Mouse (Mus musculus): ENCODE measurements at regions not wholly inside any gene's neighbourhood (a gene's known extent, or its start where the extent isn't known, plus 50 kb on each side); places are given as distances from the start of the nearest gene placed in this dataset.

DNA sequence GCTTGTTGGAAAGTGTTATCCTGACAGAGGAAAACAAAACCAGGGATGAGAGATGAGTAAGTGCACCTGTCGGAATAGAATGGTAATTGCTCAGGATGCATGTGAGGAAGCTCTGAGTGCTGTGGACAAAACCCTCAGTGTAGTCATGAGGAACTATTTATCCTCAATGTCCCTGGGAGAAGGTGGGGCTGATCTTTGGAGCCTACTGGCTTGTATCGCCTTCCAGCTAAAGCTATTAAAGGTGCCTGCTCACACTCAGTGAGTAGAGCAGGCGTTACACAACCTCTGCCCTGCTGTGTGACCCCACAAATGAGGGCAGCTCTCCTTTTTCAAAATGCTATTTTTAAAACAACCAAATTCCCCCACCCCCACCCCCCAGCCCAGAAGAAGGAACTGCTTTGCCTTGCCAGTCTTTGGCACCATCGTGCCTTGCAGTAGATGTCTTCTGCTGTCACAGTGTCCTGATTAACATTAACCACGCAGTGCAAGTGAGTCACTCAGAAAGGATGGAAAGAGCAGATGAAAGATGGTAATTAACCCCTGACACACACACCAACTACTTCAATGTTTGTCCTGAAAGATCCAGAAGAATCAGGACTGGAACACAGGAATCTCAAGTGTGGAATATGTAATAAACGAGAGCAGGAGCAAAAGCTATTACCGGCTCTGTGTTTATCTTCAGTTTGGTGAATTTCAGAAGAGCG is 440.8 kb upstream of the Tnp1 start:
- no peak for DNase-seq (ENCODE audit: low read depth, low spot score)

GRCm38 (mm10) chr1:73444216-73444890 is 428.6 kb upstream of the Tnp1 start:
- no peak for DNase-seq (ENCODE audit: low read depth, low spot score)

- peak; percentile 56 for DNase-seq (ENCODE audit: low read depth, low spot score)
These were observed 422.7 kb upstream of the Tnp1 start for GRCm38 (mm10) chr1:73438385-73438784.

GRCm38 (mm10) chr1:73428101-73428500 is 412.4 kb upstream of the Tnp1 start:
- DNase-seq (ENCODE audit: low read depth, low spot score) = no peak

GRCm38 (mm10) chr1:73425049-73425448 is 409.3 kb upstream of the Tnp1 start:
- peak; percentile 54 for DNase-seq (ENCODE audit: low read depth, low spot score)

- no peak for DNase-seq (ENCODE audit: low read depth, low spot score)
These were observed 402.5 kb upstream of the Tnp1 start for GRCm38 (mm10) chr1:73418196-73418595.

DNA sequence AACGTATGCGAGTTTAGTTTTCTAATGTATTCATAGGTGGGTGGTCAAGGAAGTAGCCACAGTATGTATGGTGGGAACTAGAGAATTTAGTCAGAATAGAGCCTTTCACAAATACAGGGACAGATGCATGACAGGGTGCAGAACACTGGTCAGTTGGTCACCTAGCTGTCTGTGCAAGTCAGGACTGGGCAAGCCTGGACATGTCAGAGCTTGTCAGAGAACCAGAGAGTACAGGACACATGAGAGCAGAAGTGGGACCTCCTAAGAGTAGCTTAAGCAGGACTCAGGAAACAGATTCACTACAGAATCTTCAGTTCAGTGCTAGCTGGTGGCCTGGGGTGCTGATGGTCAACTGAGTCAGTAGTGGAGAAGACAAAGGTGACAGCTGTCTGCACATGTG is 395.7 kb upstream of the Tnp1 start:
- DNase-seq (ENCODE audit: low read depth, low spot score) = no peak

DNA sequence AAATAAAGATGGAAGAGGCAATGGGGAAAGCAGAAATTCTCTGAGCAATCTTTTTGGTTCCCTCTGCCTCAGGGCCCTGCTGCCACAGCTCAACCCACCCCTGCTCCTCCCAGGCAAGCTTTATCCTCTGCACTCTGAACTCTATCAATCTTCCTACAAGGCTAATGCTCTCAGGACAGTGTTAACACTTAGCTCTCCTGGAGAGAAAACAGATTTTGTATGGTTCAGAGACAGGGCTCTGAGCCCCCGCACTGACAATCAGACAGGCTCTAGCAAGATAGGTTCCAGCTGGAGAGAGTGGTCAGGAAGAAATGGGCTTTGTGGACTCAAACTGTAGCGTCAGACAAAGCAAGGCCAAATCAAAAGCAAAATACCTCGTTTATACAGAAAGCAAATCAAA is 383.5 kb upstream of the Tnp1 start:
- peak; percentile 63 for DNase-seq (ENCODE audit: low read depth, low spot score)

DNA sequence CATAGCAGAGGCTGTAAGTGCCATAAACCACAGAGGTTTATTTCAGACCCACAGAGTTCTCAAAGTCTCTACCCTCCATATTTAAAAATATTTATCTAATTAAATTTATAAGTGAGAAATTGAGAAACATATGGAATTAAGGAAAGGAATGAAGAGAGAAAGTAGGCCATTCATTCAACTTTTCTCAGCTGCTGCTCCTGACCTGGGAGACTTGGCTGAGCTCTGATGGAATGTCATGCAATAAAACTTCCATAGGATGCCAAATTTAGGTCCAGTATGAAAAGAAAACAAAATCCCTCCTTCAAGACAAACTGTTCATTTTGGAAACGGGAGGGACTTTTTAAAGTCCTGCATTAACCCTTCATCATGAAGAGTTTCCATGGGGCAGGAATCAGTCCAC is 379.3 kb upstream of the Tnp1 start:
- DNase-seq (ENCODE audit: low read depth, low spot score) = no peak

DNA sequence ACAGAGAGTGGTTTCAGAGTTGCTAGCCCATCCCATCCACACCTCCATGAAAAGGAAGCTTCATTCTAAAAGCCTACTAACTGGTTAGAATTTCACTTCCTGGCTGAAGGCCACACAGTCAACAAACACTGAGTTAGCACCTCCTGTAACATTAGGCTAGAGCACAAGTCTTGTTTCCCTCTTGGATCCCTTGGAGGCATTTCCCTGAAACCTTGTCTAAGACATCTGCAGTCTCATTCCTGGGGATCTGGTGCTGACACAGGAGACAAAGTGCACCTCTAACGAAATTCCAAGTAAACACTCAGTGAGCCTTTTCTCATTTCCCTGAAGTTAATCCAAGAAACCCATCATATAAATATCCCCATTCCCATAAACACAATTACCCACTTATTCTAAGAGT is 378.8 kb upstream of the Tnp1 start:
- no peak for DNase-seq (ENCODE audit: low read depth, low spot score)

GRCm38 (mm10) chr1:73392077-73392476 is 376.4 kb upstream of the Tnp1 start:
- peak; percentile 39 for DNase-seq (ENCODE audit: low read depth, low spot score)

DNA sequence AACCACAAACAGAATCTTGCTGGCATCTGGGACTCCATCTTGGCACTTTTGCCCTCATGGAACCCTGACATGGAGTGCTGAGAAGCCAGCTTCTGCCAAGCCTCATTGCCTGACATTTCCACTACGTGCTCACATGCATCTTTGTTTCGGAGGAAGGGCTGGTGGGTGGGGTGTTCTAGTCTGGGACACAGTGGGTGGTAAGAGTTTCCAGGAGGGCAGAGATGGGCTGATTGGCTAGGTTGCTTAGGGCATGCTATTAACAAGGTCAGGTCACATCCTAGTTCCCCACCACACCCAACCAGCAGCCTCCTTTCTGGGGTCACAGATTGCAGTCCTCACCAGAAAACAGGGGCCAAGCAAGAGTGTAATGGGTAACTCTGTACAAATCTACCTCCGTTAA is 374.3 kb upstream of the Tnp1 start:
- DNase-seq (ENCODE audit: low read depth, low spot score) = no peak

DNA sequence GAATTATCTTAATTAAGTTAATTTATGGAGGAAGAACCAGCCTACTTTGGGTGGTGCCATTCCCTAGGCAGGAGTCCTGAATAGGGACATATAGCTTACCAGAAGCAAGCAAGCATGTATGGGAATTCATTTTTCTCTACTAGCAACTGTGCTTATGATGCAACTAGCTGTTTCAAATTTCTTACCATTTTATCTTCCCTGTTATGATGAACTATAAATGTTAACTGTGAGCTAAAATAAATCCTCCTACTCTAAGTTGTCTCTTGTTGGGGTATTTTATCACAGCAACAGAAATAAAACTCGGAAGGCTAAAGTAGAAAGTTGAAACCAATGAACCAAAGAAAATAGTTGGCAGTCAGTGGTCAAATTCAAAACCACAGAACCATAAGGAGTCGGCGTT is 373.5 kb upstream of the Tnp1 start:
- DNase-seq (ENCODE audit: low read depth, low spot score) = no peak

DNA sequence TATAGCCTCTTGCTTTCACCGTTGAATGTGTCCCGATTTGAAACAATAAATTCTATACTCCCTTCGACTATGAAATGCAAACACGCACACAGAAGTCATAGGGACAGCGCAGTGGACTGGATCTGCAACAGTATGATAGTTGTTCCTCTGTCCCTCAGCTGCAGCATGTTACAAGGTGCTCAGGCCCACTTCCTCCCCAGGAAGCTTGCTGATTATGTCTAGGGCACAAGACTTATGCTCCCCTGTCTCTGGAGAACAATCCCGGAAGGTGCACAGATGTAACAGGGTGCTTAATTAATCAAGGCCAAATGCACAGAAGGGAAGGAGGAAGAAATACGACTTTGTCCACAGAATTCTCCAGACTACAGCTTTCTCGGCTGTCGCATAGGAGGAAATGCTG is 365.9 kb upstream of the Tnp1 start:
- no peak for DNase-seq (ENCODE audit: low read depth, low spot score)

GRCm38 (mm10) chr1:73374531-73375375 is 359.0 kb upstream of the Tnp1 start:
- no peak for DNase-seq (ENCODE audit: low read depth, low spot score)

DNA sequence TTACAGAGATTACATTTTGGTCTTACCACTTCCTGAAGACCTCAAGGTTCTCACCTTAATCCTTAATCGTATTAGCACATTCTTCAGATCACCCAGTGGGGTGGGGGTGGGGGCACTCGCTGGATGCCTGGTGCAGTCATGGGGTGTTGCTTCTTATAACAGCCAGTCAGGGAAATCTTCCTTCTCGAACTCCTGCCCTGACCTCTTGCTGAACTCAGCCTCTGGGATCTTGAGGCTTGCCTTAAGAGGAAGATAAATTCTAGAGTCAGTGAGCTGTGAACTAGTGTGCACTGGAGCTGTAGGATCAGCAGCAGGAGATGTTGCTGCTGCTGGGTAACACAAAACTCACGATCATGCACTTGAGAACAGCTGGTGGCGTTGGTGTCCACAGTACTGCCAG is 352.5 kb upstream of the Tnp1 start:
- no peak for DNase-seq (ENCODE audit: low read depth, low spot score)

DNA sequence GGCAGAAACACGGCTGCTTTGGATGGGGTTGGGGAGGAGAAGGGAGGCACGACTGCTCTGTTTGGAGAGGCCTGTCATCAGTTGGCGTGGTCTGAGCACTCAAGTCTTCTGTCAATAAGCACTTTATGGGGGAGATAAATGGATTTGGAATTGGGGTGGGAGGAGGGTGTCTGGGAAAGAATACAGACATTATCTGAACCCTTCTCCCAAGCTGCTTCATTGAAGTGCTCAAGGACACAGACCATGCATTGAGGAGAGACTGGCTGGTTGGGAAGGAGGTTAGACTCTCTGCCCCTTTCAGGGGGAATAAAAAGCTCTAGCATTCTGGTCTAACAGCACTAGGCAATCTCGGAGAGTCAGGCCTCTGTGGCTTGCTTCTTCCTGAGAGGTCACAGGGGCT is 350.1 kb upstream of the Tnp1 start:
- DNase-seq (ENCODE audit: low read depth, low spot score) = no peak

GRCm38 (mm10) chr1:73364300-73364683 is 348.6 kb upstream of the Tnp1 start:
- no peak for DNase-seq (ENCODE audit: low read depth, low spot score)

GRCm38 (mm10) chr1:73363549-73364299 is 348.0 kb upstream of the Tnp1 start:
- DNase-seq (ENCODE audit: low read depth, low spot score) = peak; percentile 93

GRCm38 (mm10) chr1:73362122-73362521 is 346.4 kb upstream of the Tnp1 start:
- no peak for DNase-seq (ENCODE audit: low read depth, low spot score)

- no peak for DNase-seq (ENCODE audit: low read depth, low spot score)
These were observed 345.6 kb upstream of the Tnp1 start for GRCm38 (mm10) chr1:73361300-73361699.

- DNase-seq (ENCODE audit: low read depth, low spot score) = no peak
These were observed 338.7 kb upstream of the Tnp1 start for GRCm38 (mm10) chr1:73354447-73354846.
